Mouse (Mus musculus) limb, embryonic 10.5 days (tissue): ENCODE data around the gene Aen. TPM values are rescaled to one million over a fixed set of nuclear protein-coding genes. Genes with fewer than 3 reads are reported as not detected.

Experiments
- microRNA-seq: library from miRNA; unstranded; fragments of <30 nt; microRNA quantifications from one replicate; pipeline ENCODE4, GENCODE M21; 2017
- polyA plus RNA-seq: library from polyadenylated mRNA; unstranded; fragments of >200 nt; fragmentation: Nextera tagmentation; extraction: Ambion mirVana; gene quantifications from 2 replicates; pipeline ENCODE4 v1.2.1, GENCODE M21; 2016

The Aen gene
- polyA plus RNA-seq, 1 experiment from 2014 or later, result 59.5 TPM

Small RNA genes lying within 50 kb of the gene (microRNA-seq; reads per million reads assigned to microRNA genes)
- 15.2 reads per million, percentile 25 among the genes with 10 or more reads in this experiment for gene Mir7-2

Other genes with a start within 250 kb of the Aen start
- 0.16 and 0.36 TPM in 2 replicates for gene Ntrk3, start 157.8 kb upstream of the Aen start, polyA plus RNA-seq
- gene Mrps11, start 112.7 kb upstream of the Aen start, polyA plus RNA-seq, result 92.4 and 99.7 TPM in 2 replicates
- 85.4 and 96.4 TPM in 2 replicates for gene Mrpl46, start 112.3 kb upstream of the Aen start, polyA plus RNA-seq
- 21.0 and 23.5 TPM in 2 replicates for gene Det1, start 48.6 kb upstream of the Aen start, polyA plus RNA-seq
- 0.61 and 0.82 TPM in 2 replicates for gene Isg20, start 17.6 kb downstream of the Aen start, polyA plus RNA-seq
- gene Acan, start 157.6 kb downstream of the Aen start, polyA plus RNA-seq, result 0.06 and 0.29 TPM in 2 replicates
- gene Hapln3, start 235.2 kb downstream of the Aen start, polyA plus RNA-seq, result 1.9 and 2.3 TPM in 2 replicates